Mouse (Mus musculus): ENCODE data around the gene Rab14. TPM values are rescaled to one million over a fixed set of nuclear protein-coding genes. Genes with fewer than 3 reads are reported as not detected.

Rab14 gene
- total RNA-seq, 4 experiments from 2014 or later: 215 to 240 (median 217) TPM

GRCm38 (mm10) chr2:35156985-35157384, 43.9 kb downstream of the Rab14 start:
- DNase-seq (ENCODE audit: low spot score in 2 of 2): no peak

GRCm38 (mm10) chr2:35153844-35154554, 46.9 kb downstream of the Rab14 start:
- DNase-seq (ENCODE audit: low spot score in 2 of 2): no peak

GRCm38 (mm10) chr2:35153179-35153578, 47.7 kb downstream of the Rab14 start:
- DNase-seq (ENCODE audit: low spot score in 2 of 2): no peak

- DNase-seq (ENCODE audit: low spot score in 2 of 2): no peak
These were observed 49.5 kb downstream of the Rab14 start for GRCm38 (mm10) chr2:35151303-35151882.

GRCm38 (mm10) chr2:35148806-35149205, 52.1 kb downstream of the Rab14 start:
- DNase-seq (ENCODE audit: low spot score in 2 of 2): no peak

- DNase-seq (ENCODE audit: low spot score in 2 of 2): no peak
These were observed 59.2 kb downstream of the Rab14 start for GRCm38 (mm10) chr2:35141673-35142072.

- no peak for DNase-seq (ENCODE audit: low spot score in 2 of 2)
These were observed 62.3 kb downstream of the Rab14 start for GRCm38 (mm10) chr2:35138576-35138975.

GRCm38 (mm10) chr2:35133891-35134290, 67.0 kb downstream of the Rab14 start:
- no peak for DNase-seq (ENCODE audit: low spot score in 2 of 2)

GRCm38 (mm10) chr2:35132662-35133055, 68.3 kb downstream of the Rab14 start:
- no peak for DNase-seq (ENCODE audit: low spot score in 2 of 2)

GRCm38 (mm10) chr2:35131991-35132661, 68.8 kb downstream of the Rab14 start:
- DNase-seq (ENCODE audit: low spot score in 2 of 2): peak; percentile 94 to 97

- DNase-seq (ENCODE audit: low spot score in 2 of 2): no peak
These were observed 69.4 kb downstream of the Rab14 start for GRCm38 (mm10) chr2:35131491-35131890.

Other genes starting within 250 kb of the Rab14 start
- 1 to 10 TPM; 3.5 to 6.1 (median 4.5) TPM for gene Traf1, start 239.3 kb downstream of the Rab14 start, total RNA-seq (2022)
- gene Hc, start 139.7 kb downstream of the Rab14 start, total RNA-seq (2022): under 1 TPM in 2 of 4 experiments, not detected in 2; 0.11 to 0.48 TPM
- gene AI182371, start 99.6 kb downstream of the Rab14 start, total RNA-seq (2022): under 1 TPM in 3 of 4 experiments, not detected in 1; 0.33 to 0.64 (median 0.58) TPM
- 10 to 100 TPM; 12.5 to 15.6 (median 14.0) TPM for gene Cntrl, start 91.6 kb downstream of the Rab14 start, total RNA-seq (2022)
- gene Gsn, start 55.3 kb upstream of the Rab14 start, total RNA-seq (2022): 10 to 100 TPM; 41.3 to 77.4 (median 60.0) TPM
- 10 to 100 TPM in 2 of 4 experiments, 1 to 10 TPM in 2; 9.5 to 13.6 (median 11.3) TPM for gene Stom, start 135.9 kb upstream of the Rab14 start, total RNA-seq (2022)
- not detected for gene 4930568D16Rik, start 166.6 kb upstream of the Rab14 start, total RNA-seq (2022)
- not detected for gene 4930402F06Rik, start 196.1 kb upstream of the Rab14 start, total RNA-seq (2022)